Mouse (Mus musculus) heart, postnatal 0 days (tissue): ENCODE measurements around the gene Rtp3. TPM values are rescaled to one million over a fixed set of nuclear protein-coding genes. Genes with fewer than 3 reads are reported as not detected.

Experiments
- ATAC-seq: fragments of 200-750 bp; cut with Nextera tagmentation; 2 replicates; pipeline ENCODE4 v1.8.0; 2017; ENCODE audit warnings: low read depth, moderate number of reproducible peaks, moderate library complexity; ENCODE audit not compliant: insufficient read depth
- DNase-seq: peaks from one replicate; pipeline ENCODE4 v3.0.0-alpha.2; 2016; ENCODE audit warnings: low spot score
- H3K27ac ChIP-seq: fragments of 300-500 bp; sonication (generic); 2 replicates; pipeline ENCODE4 v1.5.1; 2014; ENCODE audit warnings: low read depth, mild to moderate bottlenecking
- H3K27me3 ChIP-seq: fragments of 300-500 bp; sonication (generic); 2 replicates; pipeline ENCODE4 v1.6.1; 2014; ENCODE audit warnings: low read length, mixed read lengths; ENCODE audit not compliant: control insufficient read depth, insufficient read depth
- H3K36me3 ChIP-seq: fragments of 300-500 bp; sonication (generic); replicated peaks from 2 replicates; pipeline ENCODE4 v1.6.1; 2014; ENCODE audit warnings: low read length, mixed read lengths; ENCODE audit not compliant: control insufficient read depth, insufficient read depth
- H3K4me1 ChIP-seq: fragments of 300-500 bp; sonication (generic); 2 replicates; pipeline ENCODE4 v1.6.1; 2014; ENCODE audit warnings: antibody characterized with exemption; ENCODE audit not compliant: control insufficient read depth, insufficient read depth
- H3K4me2 ChIP-seq: fragments of 300-500 bp; sonication (generic); 2 replicates; pipeline ENCODE4 v1.6.1; 2014; ENCODE audit warnings: low read depth, mild to moderate bottlenecking, low read length, moderate library complexity
- H3K4me3 ChIP-seq: fragments of 300-500 bp; sonication (generic); 2 replicates; pipeline ENCODE4 v1.5.1; 2014; ENCODE audit warnings: low read depth, low read length
- H3K9ac ChIP-seq: fragments of 300-500 bp; sonication (generic); replicated peaks from 2 replicates; pipeline ENCODE4 v1.6.1; 2014; ENCODE audit warnings: low read depth, low read length, mixed read lengths
- H3K9me3 ChIP-seq: fragments of 300-500 bp; sonication (generic); replicated peaks from 2 replicates; pipeline ENCODE4 v1.6.1; 2016; ENCODE audit warnings: low read length; ENCODE audit not compliant: control insufficient read depth
- CTCF ChIP-seq: IDR thresholded peaks from 2 replicates; pipeline ENCODE4 v1.5.1; 2016; ENCODE audit warnings: antibody characterized with exemption, control low read depth, low read depth
- EP300 ChIP-seq: IDR thresholded peaks from 2 replicates; pipeline ENCODE4 v1.6.1; 2016; ENCODE audit warnings: antibody characterized with exemption, low read depth
- WGBS: fragments of 180-500 bp; shearing (Covaris S2); extraction: QIAGEN DNeasy Blood & Tissue Kit; methylation state at CpG from one replicate; pipeline ENCODE4 v1.1.7; 2014; 5-methylcytosine and 5-hydroxymethylcytosine counted together
- polyA plus RNA-seq: library from polyadenylated mRNA; unstranded; fragments of >200 nt; fragmentation: Nextera tagmentation; extraction: Ambion mirVana; gene quantifications from 2 replicates; pipeline ENCODE4 v1.2.1, GENCODE M21; 2015
- total RNA-seq: library from RNA; depleted of rRNA; stranded (reverse); fragments of >200 nt; gene quantifications from 2 replicates; pipeline ENCODE4 v1.2.3, GENCODE M21; 2014; ENCODE audit warnings: low replicate concordance; rRNA removed

The Rtp3 gene
- total and polyA plus RNA-seq, 2 experiments from 2014 or later: 0.26 to 1.4 TPM

DNA sequence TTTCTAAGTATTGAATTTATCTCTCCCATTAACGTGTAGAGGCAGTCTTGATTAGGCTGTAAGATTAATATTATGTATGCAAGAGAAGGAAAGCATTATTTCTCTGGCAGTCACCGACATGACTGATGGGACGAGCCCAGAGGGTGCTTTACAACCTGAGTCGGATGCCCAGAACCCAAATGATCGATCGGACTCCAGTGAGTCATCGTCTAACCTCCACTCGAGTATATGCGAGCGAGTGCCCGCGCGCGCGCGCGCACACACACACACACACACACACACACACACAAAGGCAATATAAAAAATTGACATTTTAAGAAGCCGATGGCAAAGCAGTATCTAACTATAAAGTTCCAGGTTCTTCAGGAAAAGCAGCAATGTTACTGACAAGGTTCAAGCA lies 45.0 kb downstream of the Rtp3 start:
- no peaks in the 10 kb centered on the region for H3K9me3 ChIP-seq
- H3K27ac ChIP-seq: no peak overlapping the region
- no peak overlapping the region for H3K9ac ChIP-seq
- DNase-seq (no peak), ATAC-seq (no peak)
- 47% methylated on average over 18 of the region's 18 CpGs for WGBS
- TF ChIP-seq EP300 (no peak), CTCF (no peak)
- no peak overlapping the region for H3K4me2 ChIP-seq
- H3K4me1 ChIP-seq: peaks cover 7% of the 10 kb centered on the region; the same call in 1 of the 2 replicates
- H3K36me3 ChIP-seq: no peaks in the 10 kb centered on the region
- H3K27me3 ChIP-seq: peaks cover 11% of the 10 kb centered on the region
- no peak overlapping the region for H3K4me3 ChIP-seq

DNA sequence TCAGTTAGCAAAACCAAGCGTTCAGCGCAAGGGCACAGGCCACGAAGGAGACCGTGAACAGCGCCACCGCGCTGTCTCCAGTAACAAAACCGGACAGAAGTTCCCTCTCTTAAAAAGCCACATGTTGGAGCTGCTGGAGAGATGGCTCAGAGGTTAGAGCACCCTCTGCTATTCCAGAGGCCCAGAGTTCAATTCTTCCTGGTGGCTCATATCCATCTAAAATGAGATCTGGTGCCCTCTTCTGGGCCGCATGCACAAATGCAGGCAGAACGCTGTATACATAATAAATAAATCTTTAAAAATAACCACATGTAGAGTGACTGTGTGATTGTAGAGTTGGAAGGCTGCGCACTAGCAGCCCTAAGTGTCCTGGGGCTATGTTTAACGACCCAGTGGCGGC lies 46.1 kb downstream of the Rtp3 start:
- Histone ChIP-seq H3K36me3 (no peaks in the 10 kb centered on the region), H3K4me2 (no peak overlapping the region), H3K27me3 (peaks cover 11% of the 10 kb centered on the region), H3K4me3 (no peak overlapping the region), H3K4me1 (peaks cover 6% of the 10 kb centered on the region; the same call in 1 of the 2 replicates), H3K27ac (no peak overlapping the region), H3K9me3 (no peaks in the 10 kb centered on the region), H3K9ac (no peak overlapping the region)
- 30% methylated on average over 13 of the region's 13 CpGs for WGBS
- DNase-seq (peak; percentile 35), ATAC-seq (peak; percentile 44; the same call in 1 of the 2 replicates)
- TF ChIP-seq EP300: no peak
- TF ChIP-seq CTCF: peak; percentile 56

DNA sequence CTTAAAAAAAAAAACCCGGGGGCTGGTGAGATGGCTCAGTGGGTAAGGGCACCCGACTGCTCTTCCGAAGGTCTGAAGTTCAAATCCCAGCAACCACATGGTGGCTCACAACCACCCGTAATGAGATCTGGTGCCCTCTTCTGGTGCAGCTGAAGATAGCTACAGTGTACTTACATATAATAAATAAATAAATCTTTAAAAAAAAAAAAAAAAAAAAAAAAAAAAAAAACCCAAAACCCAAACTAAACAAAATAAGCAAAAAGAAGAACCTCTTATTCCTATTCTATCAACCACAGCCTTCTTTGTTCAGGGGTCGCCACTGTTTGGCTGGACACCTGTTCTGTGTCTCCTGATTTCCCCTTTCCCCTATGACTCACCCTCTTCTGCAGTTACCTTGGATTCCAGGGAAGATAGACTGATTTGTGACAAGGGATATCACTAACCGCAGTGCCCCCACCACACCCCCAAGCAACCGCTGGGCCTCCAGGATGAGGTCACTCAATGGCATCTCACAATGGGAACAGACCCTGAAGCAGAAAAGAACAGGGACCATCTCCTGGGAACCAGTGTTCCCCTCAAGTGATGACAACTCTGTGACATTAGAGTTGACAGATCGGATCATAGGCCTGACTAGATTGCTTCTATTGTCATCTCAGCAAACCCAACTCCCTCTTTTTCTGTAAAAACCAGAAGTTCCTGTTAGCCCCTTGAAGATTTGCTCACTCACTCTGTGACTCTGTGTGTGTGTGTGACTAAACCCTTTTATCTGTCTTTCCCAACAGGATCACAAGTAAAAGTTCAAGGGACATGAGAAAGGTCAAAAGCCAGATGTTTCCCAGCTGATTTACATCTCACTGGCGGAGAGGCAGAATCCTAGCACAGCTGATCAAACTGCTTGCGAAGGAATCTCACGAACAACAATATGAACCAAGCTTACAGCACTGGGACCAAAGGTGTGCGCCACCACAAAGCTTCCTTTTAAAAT lies 52.6 kb downstream of the Rtp3 start:
- no peaks in the 10 kb centered on the region for H3K27me3 ChIP-seq
- no peak overlapping the region for H3K27ac ChIP-seq
- ATAC-seq (no peak), DNase-seq (no peak)
- no peaks in the 10 kb centered on the region for H3K36me3 ChIP-seq
- H3K4me2 ChIP-seq: no peak overlapping the region
- TF ChIP-seq CTCF: no peak
- no peak for TF ChIP-seq EP300
- H3K9ac ChIP-seq: no peak overlapping the region
- no peaks in the 10 kb centered on the region for H3K4me1 ChIP-seq
- H3K9me3 ChIP-seq: no peaks in the 10 kb centered on the region
- no peak overlapping the region for H3K4me3 ChIP-seq
- WGBS: 75% methylated on average over 12 of the region's 12 CpGs

DNA sequence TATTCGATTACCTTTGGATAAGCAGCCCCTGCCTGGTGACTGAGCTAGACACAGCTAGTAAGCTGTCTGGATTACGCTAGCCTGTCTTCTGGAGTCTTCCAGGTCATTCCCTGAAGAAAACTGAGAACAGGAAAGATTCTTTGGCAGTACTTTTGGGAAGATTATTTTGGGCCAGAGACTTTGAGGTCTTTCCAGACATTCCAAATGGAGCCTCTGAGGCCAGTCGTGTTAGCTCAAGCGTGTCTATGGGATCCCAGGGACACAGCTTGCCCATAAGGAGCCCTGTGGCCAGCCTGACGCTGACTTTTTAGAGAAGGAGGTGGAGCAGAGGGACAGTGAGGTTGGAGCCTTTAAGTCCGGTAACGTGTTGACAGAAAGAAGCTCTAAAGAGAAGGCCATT lies 54.4 kb downstream of the Rtp3 start:
- Histone ChIP-seq H3K36me3 (no peaks in the 10 kb centered on the region), H3K4me2 (no peak overlapping the region), H3K27me3 (no peaks in the 10 kb centered on the region), H3K4me3 (no peak overlapping the region), H3K4me1 (no peaks in the 10 kb centered on the region), H3K9me3 (no peaks in the 10 kb centered on the region), H3K27ac (no peak overlapping the region), H3K9ac (no peak overlapping the region)
- TF ChIP-seq CTCF (no peak), EP300 (no peak)
- ATAC-seq (no peak), DNase-seq (no peak)
- 80% methylated on average over 7 of the region's 7 CpGs for WGBS

Other genes with a start within 250 kb of the Rtp3 start
- gene Myl3, start 248.7 kb downstream of the Rtp3 start, total RNA-seq: 7,206 and 8,752 TPM in 2 replicates
- gene Myl3, start 248.7 kb downstream of the Rtp3 start, polyA plus RNA-seq: 7,883 and 7,975 TPM in 2 replicates
- gene Pth1r, start 243.4 kb downstream of the Rtp3 start, total RNA-seq: 34.2 and 41.8 TPM in 2 replicates
- gene Pth1r, start 243.4 kb downstream of the Rtp3 start, polyA plus RNA-seq: 11.4 and 12.0 TPM in 2 replicates
- gene Prss42, start 192.4 kb downstream of the Rtp3 start, total RNA-seq: not detected in 2 replicates
- gene Prss42, start 192.4 kb downstream of the Rtp3 start, polyA plus RNA-seq: not detected in 2 replicates
- gene Prss44, start 176.6 kb downstream of the Rtp3 start, total RNA-seq: not detected in 2 replicates
- not detected in 2 replicates for gene Prss44, start 176.6 kb downstream of the Rtp3 start, polyA plus RNA-seq
- gene Prss43, start 163.9 kb downstream of the Rtp3 start, total RNA-seq: not detected in 2 replicates
- gene Prss43, start 163.9 kb downstream of the Rtp3 start, polyA plus RNA-seq: 0.04 TPM in 1 of 2 replicates, not detected in the other
- gene Prss45, start 156.0 kb downstream of the Rtp3 start, total RNA-seq: not detected in 2 replicates
- gene Prss45, start 156.0 kb downstream of the Rtp3 start, polyA plus RNA-seq: 0.15 TPM in 1 of 2 replicates, not detected in the other
- not detected in 2 replicates for gene Prss46, start 146.1 kb downstream of the Rtp3 start, total RNA-seq
- not detected in 2 replicates for gene Prss46, start 146.1 kb downstream of the Rtp3 start, polyA plus RNA-seq
- not detected in 2 replicates for gene Prss50, start 132.6 kb downstream of the Rtp3 start, total RNA-seq
- gene Prss50, start 132.6 kb downstream of the Rtp3 start, polyA plus RNA-seq: 0.08 TPM in 1 of 2 replicates, not detected in the other
- gene Als2cl, start 110.7 kb downstream of the Rtp3 start, total RNA-seq: 5.5 and 6.0 TPM in 2 replicates
- 1.3 and 2.1 TPM in 2 replicates for gene Als2cl, start 110.7 kb downstream of the Rtp3 start, polyA plus RNA-seq
- 2.1 TPM in 1 of 2 replicates, not detected in the other for gene Tmie, start 110.5 kb downstream of the Rtp3 start, total RNA-seq
- gene Tmie, start 110.5 kb downstream of the Rtp3 start, polyA plus RNA-seq: 0.71 and 0.81 TPM in 2 replicates
- not detected in 2 replicates for gene Fam240a, start 73.7 kb downstream of the Rtp3 start, total RNA-seq
- not detected in 2 replicates for gene Fam240a, start 73.7 kb downstream of the Rtp3 start, polyA plus RNA-seq
- gene Tdgf1, start 44.4 kb downstream of the Rtp3 start, total RNA-seq: not detected in 2 replicates
- not detected in 2 replicates for gene Tdgf1, start 44.4 kb downstream of the Rtp3 start, polyA plus RNA-seq
- 7.1 and 11.4 TPM in 2 replicates for gene Lrrc2, start 39.0 kb downstream of the Rtp3 start, total RNA-seq
- 14.6 and 21.0 TPM in 2 replicates for gene Lrrc2, start 39.0 kb downstream of the Rtp3 start, polyA plus RNA-seq
- 3.3 and 25.2 TPM in 2 replicates for gene Ltf, start 28.7 kb upstream of the Rtp3 start, total RNA-seq
- gene Ltf, start 28.7 kb upstream of the Rtp3 start, polyA plus RNA-seq: 0.72 and 1.5 TPM in 2 replicates
- 7.6 and 8.5 TPM in 2 replicates for gene Ccrl2, start 66.9 kb upstream of the Rtp3 start, total RNA-seq
- gene Ccrl2, start 66.9 kb upstream of the Rtp3 start, polyA plus RNA-seq: 9.9 and 11.6 TPM in 2 replicates
- gene Lrrfip2, start 127.0 kb upstream of the Rtp3 start, total RNA-seq: 82.4 and 86.6 TPM in 2 replicates
- gene Lrrfip2, start 127.0 kb upstream of the Rtp3 start, polyA plus RNA-seq: 62.6 and 73.9 TPM in 2 replicates